Mouse (Mus musculus) heart, adult 2 months (tissue): ENCODE measurements around the gene Iffo2.

ENCODE experiments used
- CTCF ChIP-seq: fragments of 200-600 bp; IDR thresholded peaks from 2 replicates; pipeline ENCODE4 v1.8.1; 2022; ENCODE audit warnings: antibody characterized with exemption, mild to moderate bottlenecking, moderate library complexity
- POLR2A ChIP-seq: fragments of 200-500 bp; IDR thresholded peaks from 2 replicates; pipeline ENCODE4 v1.6.1; 2011; ENCODE audit warnings: mild to moderate bottlenecking, low read depth, low read length, control low read depth; ENCODE audit not compliant: insufficient read depth

- TF ChIP-seq POLR2A (no peak), CTCF (no peak)
These were observed 108.0 kb downstream of the Iffo2 start for GRCm38 (mm10) chr4:139638356-139638755.
